Comparison of ENCODE assay signal across 16 mouse cellular contexts in genomic region chr4:155040197-155040596, GRCm38 (mm10). TPM values are rescaled to one million over a fixed set of nuclear protein-coding genes. Genes with fewer than 3 reads are reported as not detected.
DNase-seq lines count a peak whose midpoint lies in the region; ATAC-seq and TF ChIP-seq lines count a peak whose summit lies in the region.
"Had no signal": no experiment of that assay in that cellular context is flagged by ENCODE, and none has a peak within 500 bp of the region (broad histone marks: within the 10 kb centered on the region; RNA-seq: fewer than 3 reads in every experiment).

No protein-coding gene starts in this region.

- no peak overlapping the region for H3K27ac ChIP-seq in forebrain, embryonic 13.5 days
- H3K27ac ChIP-seq in neural tube, embryonic 15.5 days (replicated peaks), result no peak overlapping the region
- H3K27ac ChIP-seq in liver, embryonic 11.5 days (ENCODE audit: low read depth, low read length), result no peak overlapping the region
- H3K27ac ChIP-seq in liver, postnatal 0 days (ENCODE audit: low read depth), result no peak overlapping the region
- H3K27ac ChIP-seq: kidney, postnatal 0 days; liver, embryonic 14.5 days had no signal

- TF ChIP-seq CTCF in liver, postnatal 0 days (IDR thresholded peaks at IDR 0.05; ENCODE audit: low read depth), result no peak

- ATAC-seq in forebrain, embryonic 13.5 days, result 0 out of 2 replicates have a peak, but pooled peaks have one; percentile 16
- no peak for ATAC-seq in neural tube, embryonic 15.5 days (ENCODE audit: low FRiP score)
- ATAC-seq in liver, embryonic 11.5 days (replicated peaks; ENCODE audit: low FRiP score), result no peak
- ATAC-seq in liver, postnatal 0 days, result no peak
- ATAC-seq: Patski had no signal

- peaks cover 35% of the 10 kb centered on the region for H3K4me1 ChIP-seq in forebrain, embryonic 13.5 days
- H3K4me1 ChIP-seq in neural tube, embryonic 15.5 days, result peaks cover 43% of the 10 kb centered on the region
- no peaks in the 10 kb centered on the region for H3K4me1 ChIP-seq in liver, embryonic 11.5 days (replicated peaks; ENCODE audit: control insufficient read depth, insufficient read depth, low read length)
- no peaks in the 10 kb centered on the region for H3K4me1 ChIP-seq in liver, postnatal 0 days (ENCODE audit: insufficient read depth)

- intact Hi-C loops in left cerebral cortex, postnatal 4 days (cut with DNase I), result no loop called here
- intact Hi-C loops in left cerebral cortex, postnatal 25 days (cut with DNase I), result no loop called here

- peak overlapping the region; percentile 12; the same call in 1 of the 2 replicates for H3K4me2 ChIP-seq in forebrain, embryonic 13.5 days
- peak overlapping the region; percentile 89 for H3K4me2 ChIP-seq in neural tube, embryonic 15.5 days
- H3K4me2 ChIP-seq in liver, embryonic 11.5 days, result no peak overlapping the region
- H3K4me2 ChIP-seq in liver, postnatal 0 days (ENCODE audit: low read depth, low read length), result no peak overlapping the region

- 0% methylated on average over 9 of the region's 9 CpGs for WGBS in forebrain, embryonic 13.5 days
- WGBS in neural tube, embryonic 15.5 days, result 9% methylated on average over 9 of the region's 9 CpGs
- 53% methylated on average over 9 of the region's 9 CpGs for WGBS in liver, embryonic 11.5 days
- 57% methylated on average over 9 of the region's 9 CpGs for WGBS in liver, postnatal 0 days (ENCODE audit: insufficient replicate concordance)

- H3K4me3 ChIP-seq in forebrain, embryonic 13.5 days, result no peak overlapping the region
- H3K4me3 ChIP-seq in neural tube, embryonic 15.5 days (replicated peaks), result peak overlapping the region; percentile 7
- no peak overlapping the region for H3K4me3 ChIP-seq in liver, embryonic 11.5 days (ENCODE audit: low read depth, low read length)
- no peak overlapping the region for H3K4me3 ChIP-seq in liver, postnatal 0 days (ENCODE audit: low read depth, low read length)

- peaks cover 48% of the 10 kb centered on the region for H3K27me3 ChIP-seq in forebrain, embryonic 13.5 days
- peaks cover 38% of the 10 kb centered on the region for H3K27me3 ChIP-seq in neural tube, embryonic 15.5 days (replicated peaks)
- H3K27me3 ChIP-seq in liver, embryonic 11.5 days (replicated peaks; ENCODE audit: control insufficient read depth, insufficient read depth, low read length), result peaks cover 58% of the 10 kb centered on the region
- H3K27me3 ChIP-seq in liver, postnatal 0 days (ENCODE audit: insufficient read depth, low read length), result peaks cover 41% of the 10 kb centered on the region

- H3K9me3 ChIP-seq in forebrain, embryonic 13.5 days (replicated peaks), result no peaks in the 10 kb centered on the region
- no peaks in the 10 kb centered on the region for H3K9me3 ChIP-seq in neural tube, embryonic 15.5 days (replicated peaks)
- H3K9me3 ChIP-seq in liver, embryonic 11.5 days (ENCODE audit: control insufficient read depth, low read length), result no peaks in the 10 kb centered on the region
- no peaks in the 10 kb centered on the region for H3K9me3 ChIP-seq in liver, postnatal 0 days (ENCODE audit: low read length)

- no peak for TF ChIP-seq EP300 in liver, postnatal 0 days (IDR thresholded peaks at IDR 0.05; ENCODE audit: low read depth)

- H3K9ac ChIP-seq in forebrain, embryonic 13.5 days, result peak overlapping the region; percentile 3; the same call in 1 of the 2 replicates
- H3K9ac ChIP-seq in neural tube, embryonic 15.5 days (replicated peaks), result peak overlapping the region; percentile 28; the same call in 1 of the 2 replicates
- H3K9ac ChIP-seq in liver, embryonic 11.5 days (ENCODE audit: low read depth, low read length), result no peak overlapping the region
- no peak overlapping the region for H3K9ac ChIP-seq in liver, postnatal 0 days (replicated peaks)
- H3K9ac ChIP-seq: liver, embryonic 14.5 days had no signal

- DNase-seq in left cerebral cortex, adult 8-10 months (ENCODE audit: low spot score in 2 of 2), result peak; percentile 58
- no peak for DNase-seq in left cerebral cortex, postnatal 4 days
- peak; percentile 64 to 73 for DNase-seq in left cerebral cortex, postnatal 25 days (ENCODE audit: low spot score in 2 of 2)
- DNase-seq in cerebellum, adult 8-10 months, result no peak
- DNase-seq in liver, embryonic 11.5 days (ENCODE audit: low spot score), result no peak
- DNase-seq in liver, postnatal 0 days, result no peak
- DNase-seq: adrenal gland, postnatal 14 days; gastrocnemius, postnatal 25 days; heart, postnatal 36 days; thymus, postnatal 14 days had no signal

- H3K36me3 ChIP-seq in forebrain, embryonic 13.5 days (ENCODE audit: poor library complexity, severe bottlenecking), result no peaks in the 10 kb centered on the region
- H3K36me3 ChIP-seq in neural tube, embryonic 15.5 days, result no peaks in the 10 kb centered on the region
- no peaks in the 10 kb centered on the region for H3K36me3 ChIP-seq in liver, embryonic 11.5 days (ENCODE audit: control insufficient read depth, insufficient read depth, low read length)
- H3K36me3 ChIP-seq in liver, postnatal 0 days (replicated peaks; ENCODE audit: insufficient read depth, low read length), result no peaks in the 10 kb centered on the region

RNA-seq across cellular contexts. Expression of gene Plch2, which starts 16.4 kb away (rescaled TPM):
- 10 to 100 TPM; 56.8 to 64.3 (median 60.9) TPM for total RNA-seq in left cerebral cortex, adult 8-10 months (2022)
- 10 to 100 TPM; 50.9 to 56.1 TPM for total RNA-seq in left cerebral cortex, postnatal 4 days (2021)
- 5.9 and 6.3 TPM in 2 replicates for polyA plus RNA-seq in forebrain, embryonic 13.5 days (2015; fragmentation: Nextera tagmentation; extraction: Ambion mirVana)
- total RNA-seq in left cerebral cortex, postnatal 25 days (2021), result 10 to 100 TPM; 76.2 to 81.5 TPM
- polyA plus RNA-seq in neural tube, embryonic 15.5 days (2015; fragmentation: Nextera tagmentation; extraction: Ambion mirVana), result 16.0 and 18.7 TPM in 2 replicates
- 0.12 and 0.43 TPM in 2 replicates for polyA plus RNA-seq in liver, embryonic 11.5 days (2014; fragmentation: Nextera tagmentation; extraction: Ambion mirVana)
- 0.04 TPM in 1 of 2 replicates, not detected in the other for polyA plus RNA-seq in liver, postnatal 0 days (2015; fragmentation: Nextera tagmentation; extraction: Ambion mirVana)
- total RNA-seq: heart, postnatal 36 days; megakaryocyte progenitor cell, adult 5-6 weeks had no signal

RNA-seq across cellular contexts. Expression of gene Pex10, which starts 26.6 kb away (rescaled TPM):
- total RNA-seq in left cerebral cortex, adult 8-10 months (2022), result 10 to 100 TPM; 17.6 to 21.2 (median 19.5) TPM
- total RNA-seq in left cerebral cortex, postnatal 4 days (2021), result 10 to 100 TPM; 12.0 to 13.5 TPM
- 18.5 and 22.8 TPM in 2 replicates for polyA plus RNA-seq in forebrain, embryonic 13.5 days (2015; fragmentation: Nextera tagmentation; extraction: Ambion mirVana)
- total RNA-seq in left cerebral cortex, postnatal 25 days (2021), result 10 to 100 TPM; 18.7 to 20.2 TPM
- 22.3 and 23.5 TPM in 2 replicates for polyA plus RNA-seq in neural tube, embryonic 15.5 days (2015; fragmentation: Nextera tagmentation; extraction: Ambion mirVana)
- 7.2 and 9.0 TPM in 2 replicates for polyA plus RNA-seq in liver, embryonic 11.5 days (2014; fragmentation: Nextera tagmentation; extraction: Ambion mirVana)
- polyA plus RNA-seq in liver, postnatal 0 days (2015; fragmentation: Nextera tagmentation; extraction: Ambion mirVana), result 5.9 and 6.8 TPM in 2 replicates

RNA-seq across cellular contexts. Expression of gene Rer1, which starts 46.0 kb away (rescaled TPM):
- 10 to 100 TPM; 63.3 to 69.9 (median 64.2) TPM for total RNA-seq in left cerebral cortex, adult 8-10 months (2022)
- total RNA-seq in left cerebral cortex, postnatal 4 days (2021), result 10 to 100 TPM; 65.1 to 67.9 TPM
- 125 and 130 TPM in 2 replicates for polyA plus RNA-seq in forebrain, embryonic 13.5 days (2015; fragmentation: Nextera tagmentation; extraction: Ambion mirVana)
- 10 to 100 TPM; 60.9 to 69.4 TPM for total RNA-seq in left cerebral cortex, postnatal 25 days (2021)
- 130 and 139 TPM in 2 replicates for polyA plus RNA-seq in neural tube, embryonic 15.5 days (2015; fragmentation: Nextera tagmentation; extraction: Ambion mirVana)
- 163 and 168 TPM in 2 replicates for polyA plus RNA-seq in liver, embryonic 11.5 days (2014; fragmentation: Nextera tagmentation; extraction: Ambion mirVana)
- polyA plus RNA-seq in liver, postnatal 0 days (2015; fragmentation: Nextera tagmentation; extraction: Ambion mirVana), result 111 and 118 TPM in 2 replicates

RNA-seq across cellular contexts. Expression of gene Morn1, which starts 46.2 kb away (rescaled TPM):
- total RNA-seq in left cerebral cortex, adult 8-10 months (2022), result 10 to 100 TPM; 10.2 to 19.4 (median 12.9) TPM
- 10 to 100 TPM; 11.0 to 12.9 TPM for total RNA-seq in left cerebral cortex, postnatal 4 days (2021)
- polyA plus RNA-seq in forebrain, embryonic 13.5 days (2015; fragmentation: Nextera tagmentation; extraction: Ambion mirVana), result 7.4 and 9.4 TPM in 2 replicates
- total RNA-seq in left cerebral cortex, postnatal 25 days (2021), result 1 to 10 TPM; 8.6 to 9.7 TPM
- polyA plus RNA-seq in neural tube, embryonic 15.5 days (2015; fragmentation: Nextera tagmentation; extraction: Ambion mirVana), result 6.4 and 6.7 TPM in 2 replicates
- 3.4 and 3.5 TPM in 2 replicates for polyA plus RNA-seq in liver, embryonic 11.5 days (2014; fragmentation: Nextera tagmentation; extraction: Ambion mirVana)
- 2.2 TPM in 2 replicates for polyA plus RNA-seq in liver, postnatal 0 days (2015; fragmentation: Nextera tagmentation; extraction: Ambion mirVana)

Comparison
In these comparisons a context has a peak if more than half of its experiments do, and no peak if none do; other contexts are left out.
1. DNase-seq: peak in left cerebral cortex, adult 8-10 months (2 of 2) and left cerebral cortex, postnatal 25 days (2 of 2); none in left cerebral cortex, postnatal 4 days (single experiment), cerebellum, adult 8-10 months (single experiment), liver, embryonic 11.5 days (single experiment) and liver, postnatal 0 days (single experiment).
2. H3K4me2 ChIP-seq: peak in forebrain, embryonic 13.5 days (single experiment) and neural tube, embryonic 15.5 days (single experiment); none in liver, embryonic 11.5 days (single experiment) and liver, postnatal 0 days (single experiment).
3. H3K9ac ChIP-seq: peak in forebrain, embryonic 13.5 days (single experiment) and neural tube, embryonic 15.5 days (single experiment); none in liver, embryonic 11.5 days (single experiment) and liver, postnatal 0 days (single experiment).